Mouse (Mus musculus): ENCODE data around the gene Map2. TPM values are rescaled to one million over a fixed set of nuclear protein-coding genes. Genes with fewer than 3 reads are reported as not detected.

Map2 gene
- polyA plus RNA-seq, 1 experiment from 2014 or later: 2.2 TPM

DNA sequence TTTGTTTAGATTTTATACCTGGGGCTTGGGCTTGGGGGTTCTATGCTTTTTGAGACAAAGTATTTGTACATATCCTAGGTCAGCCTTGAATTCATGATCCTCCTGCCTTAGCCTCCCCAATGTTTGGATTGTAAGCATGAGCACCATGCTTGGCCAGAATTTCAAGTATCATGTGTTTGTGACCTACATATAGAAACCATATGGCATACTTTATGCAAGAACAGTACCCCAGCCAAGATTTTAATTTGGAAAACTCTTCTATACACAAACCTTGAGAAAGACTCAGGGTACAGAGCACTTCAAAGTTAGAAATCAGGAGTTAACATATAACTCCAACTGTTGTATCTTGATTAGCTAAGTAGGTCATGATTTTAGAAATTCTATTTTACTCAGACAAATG, 243.3 kb downstream of the Map2 start:
- H3K9me3 ChIP-seq (ENCODE audit: control insufficient read depth): no peaks in the 10 kb centered on the region
- H3K4me2 ChIP-seq (replicated peaks; ENCODE audit: low read depth): no peak overlapping the region
- H3K4me1 ChIP-seq (replicated peaks; ENCODE audit: control insufficient read depth, insufficient read depth, low read length): no peaks in the 10 kb centered on the region
- no peak overlapping the region for H3K4me3 ChIP-seq (ENCODE audit: low read depth, low read length)
- no peak for ATAC-seq
- no peak overlapping the region for H3K9ac ChIP-seq (ENCODE audit: low read depth, low read length)
- no peak for TF ChIP-seq CTCF (IDR thresholded peaks at IDR 0.05; ENCODE audit: low read depth)
- H3K27ac ChIP-seq (ENCODE audit: low read depth, low read length): no peak overlapping the region
- no peaks in the 10 kb centered on the region for H3K36me3 ChIP-seq (ENCODE audit: control insufficient read depth, insufficient read depth)
- no peaks in the 10 kb centered on the region for H3K27me3 ChIP-seq (replicated peaks; ENCODE audit: control insufficient read depth, insufficient read depth, low read length)

- Histone ChIP-seq H3K9ac (ENCODE audit: low read depth, low read length) (no peak overlapping the region), H3K9me3 (ENCODE audit: control insufficient read depth) (no peaks in the 10 kb centered on the region), H3K4me3 (ENCODE audit: low read depth, low read length) (no peak overlapping the region), H3K27me3 (replicated peaks; ENCODE audit: control insufficient read depth, insufficient read depth, low read length) (no peaks in the 10 kb centered on the region), H3K27ac (ENCODE audit: low read depth, low read length) (no peak overlapping the region), H3K4me1 (replicated peaks; ENCODE audit: control insufficient read depth, insufficient read depth, low read length) (no peaks in the 10 kb centered on the region), H3K36me3 (ENCODE audit: control insufficient read depth, insufficient read depth) (no peaks in the 10 kb centered on the region), H3K4me2 (replicated peaks; ENCODE audit: low read depth) (no peak overlapping the region)
- WGBS: 89% methylated on average over 5 of the region's 5 CpGs
- ATAC-seq: no peak
- no peak for TF ChIP-seq CTCF (IDR thresholded peaks at IDR 0.05; ENCODE audit: low read depth)
Observed at GRCm38 (mm10) chr1:66426073-66426472, 251.0 kb downstream of the Map2 start.

DNA sequence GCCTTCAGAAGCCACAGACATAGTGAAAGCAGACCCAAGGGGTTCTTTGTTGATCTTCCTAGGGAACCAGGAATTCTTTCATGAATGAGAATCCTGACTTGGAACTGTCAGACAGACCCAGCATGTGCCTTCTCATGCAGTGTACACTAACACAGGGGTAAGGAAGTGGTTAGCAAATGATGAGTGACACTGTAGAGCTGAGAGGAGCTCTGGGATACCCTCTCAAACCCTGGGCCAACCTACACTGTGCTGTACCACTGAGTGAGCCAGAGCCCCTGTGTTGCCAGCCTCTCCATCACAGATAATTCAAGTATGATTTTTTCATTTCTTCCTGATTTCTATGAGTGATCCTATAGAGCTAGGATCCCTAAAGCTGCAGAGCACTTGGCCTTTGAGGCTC, 255.9 kb downstream of the Map2 start:
- Histone ChIP-seq H3K9ac (ENCODE audit: low read depth, low read length) (no peak overlapping the region), H3K27me3 (replicated peaks; ENCODE audit: control insufficient read depth, insufficient read depth, low read length) (no peaks in the 10 kb centered on the region), H3K9me3 (ENCODE audit: control insufficient read depth) (no peaks in the 10 kb centered on the region), H3K4me1 (replicated peaks; ENCODE audit: control insufficient read depth, insufficient read depth, low read length) (no peaks in the 10 kb centered on the region), H3K4me2 (replicated peaks; ENCODE audit: low read depth) (no peak overlapping the region), H3K4me3 (ENCODE audit: low read depth, low read length) (no peak overlapping the region), H3K27ac (ENCODE audit: low read depth, low read length) (no peak overlapping the region), H3K36me3 (ENCODE audit: control insufficient read depth, insufficient read depth) (no peaks in the 10 kb centered on the region)
- no peak for ATAC-seq
- no peak for TF ChIP-seq CTCF (IDR thresholded peaks at IDR 0.05; ENCODE audit: low read depth)

DNA sequence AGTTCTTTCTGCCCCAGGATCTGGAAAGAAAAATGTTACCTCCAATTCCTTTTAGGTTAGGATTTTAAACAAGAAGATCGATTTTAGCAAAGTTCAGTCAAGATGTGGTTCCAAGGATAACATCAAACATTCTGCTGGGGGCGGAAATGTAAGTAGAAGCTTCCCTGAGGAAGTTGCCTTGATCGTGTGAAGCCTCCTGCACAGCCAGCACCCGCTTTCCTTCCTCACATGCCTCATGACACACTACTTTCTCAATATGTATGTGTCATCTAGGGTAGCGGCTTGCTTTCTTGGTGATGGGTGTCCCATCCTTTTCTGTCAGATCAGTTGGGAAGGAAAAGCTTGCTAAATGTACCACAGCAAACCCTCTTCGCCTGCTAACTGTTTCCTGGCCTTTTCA, 256.4 kb downstream of the Map2 start:
- WGBS: 87% methylated on average over 6 of the region's 6 CpGs
- Histone ChIP-seq H3K9ac (ENCODE audit: low read depth, low read length) (no peak overlapping the region), H3K9me3 (ENCODE audit: control insufficient read depth) (no peaks in the 10 kb centered on the region)

GRCm38 (mm10) chr1:66438069-66438468, 263.0 kb downstream of the Map2 start:
- Histone ChIP-seq H3K36me3 (ENCODE audit: control insufficient read depth, insufficient read depth) (no peaks in the 10 kb centered on the region), H3K9ac (ENCODE audit: low read depth, low read length) (no peak overlapping the region), H3K4me3 (ENCODE audit: low read depth, low read length) (no peak overlapping the region), H3K9me3 (ENCODE audit: control insufficient read depth) (no peaks in the 10 kb centered on the region), H3K27me3 (replicated peaks; ENCODE audit: control insufficient read depth, insufficient read depth, low read length) (no peaks in the 10 kb centered on the region), H3K27ac (ENCODE audit: low read depth, low read length) (no peak overlapping the region), H3K4me2 (replicated peaks; ENCODE audit: low read depth) (no peak overlapping the region), H3K4me1 (replicated peaks; ENCODE audit: control insufficient read depth, insufficient read depth, low read length) (no peaks in the 10 kb centered on the region)
- ATAC-seq: no peak
- WGBS: 90% methylated on average over 2 of the region's 2 CpGs
- TF ChIP-seq CTCF (IDR thresholded peaks at IDR 0.05; ENCODE audit: low read depth): no peak

More for the DNA sequence above, 256.4 kb downstream of the Map2 start:
- no peak for ATAC-seq
- Histone ChIP-seq H3K4me1 (replicated peaks; ENCODE audit: control insufficient read depth, insufficient read depth, low read length) (no peaks in the 10 kb centered on the region), H3K27ac (ENCODE audit: low read depth, low read length) (no peak overlapping the region), H3K4me2 (replicated peaks; ENCODE audit: low read depth) (no peak overlapping the region), H3K36me3 (ENCODE audit: control insufficient read depth, insufficient read depth) (no peaks in the 10 kb centered on the region), H3K4me3 (ENCODE audit: low read depth, low read length) (no peak overlapping the region), H3K27me3 (replicated peaks; ENCODE audit: control insufficient read depth, insufficient read depth, low read length) (no peaks in the 10 kb centered on the region)
- TF ChIP-seq CTCF (IDR thresholded peaks at IDR 0.05; ENCODE audit: low read depth): no peak

DNA sequence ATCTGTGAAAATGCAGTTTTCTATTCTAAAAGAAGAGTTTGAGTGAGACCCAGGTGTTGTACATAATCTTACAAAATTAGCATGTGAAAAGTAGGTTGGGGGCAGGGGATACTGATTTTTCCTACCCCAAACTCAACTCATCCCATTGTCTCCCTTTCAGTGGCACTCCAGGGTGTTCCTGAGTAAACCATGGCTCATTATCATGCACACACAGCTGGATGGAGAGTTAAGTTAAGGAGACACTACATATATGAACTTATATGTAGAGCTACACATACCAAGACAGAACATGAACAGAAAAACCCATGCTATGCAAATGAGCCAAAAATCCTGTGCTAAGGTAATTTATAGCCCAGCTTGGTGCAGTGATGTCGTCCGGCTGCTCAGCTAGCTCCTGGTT, 267.8 kb downstream of the Map2 start:
- 98% methylated on average over 2 of the region's 2 CpGs for WGBS
- no peak for ATAC-seq
- H3K27ac ChIP-seq (ENCODE audit: low read depth, low read length): no peak overlapping the region

GRCm38 (mm10) chr1:66449471-66449870, 274.4 kb downstream of the Map2 start:
- Histone ChIP-seq H3K4me1 (replicated peaks; ENCODE audit: control insufficient read depth, insufficient read depth, low read length) (no peaks in the 10 kb centered on the region), H3K9me3 (ENCODE audit: control insufficient read depth) (no peaks in the 10 kb centered on the region), H3K27me3 (replicated peaks; ENCODE audit: control insufficient read depth, insufficient read depth, low read length) (no peaks in the 10 kb centered on the region), H3K4me3 (ENCODE audit: low read depth, low read length) (no peak overlapping the region), H3K36me3 (ENCODE audit: control insufficient read depth, insufficient read depth) (no peaks in the 10 kb centered on the region), H3K27ac (ENCODE audit: low read depth, low read length) (no peak overlapping the region), H3K4me2 (replicated peaks; ENCODE audit: low read depth) (no peak overlapping the region), H3K9ac (ENCODE audit: low read depth, low read length) (no peak overlapping the region)
- 70% methylated on average over 2 of the region's 2 CpGs for WGBS
- no peak for TF ChIP-seq CTCF (IDR thresholded peaks at IDR 0.05; ENCODE audit: low read depth)
- ATAC-seq: no peak

More for the DNA sequence above, 267.8 kb downstream of the Map2 start:
- no peaks in the 10 kb centered on the region for H3K36me3 ChIP-seq (ENCODE audit: control insufficient read depth, insufficient read depth)
- no peak overlapping the region for H3K9ac ChIP-seq (ENCODE audit: low read depth, low read length)
- H3K4me1 ChIP-seq (replicated peaks; ENCODE audit: control insufficient read depth, insufficient read depth, low read length): no peaks in the 10 kb centered on the region
- H3K9me3 ChIP-seq (ENCODE audit: control insufficient read depth): no peaks in the 10 kb centered on the region
- no peaks in the 10 kb centered on the region for H3K27me3 ChIP-seq (replicated peaks; ENCODE audit: control insufficient read depth, insufficient read depth, low read length)
- H3K4me2 ChIP-seq (replicated peaks; ENCODE audit: low read depth): no peak overlapping the region
- no peak overlapping the region for H3K4me3 ChIP-seq (ENCODE audit: low read depth, low read length)
- TF ChIP-seq CTCF (IDR thresholded peaks at IDR 0.05; ENCODE audit: low read depth): no peak
